Mouse (Mus musculus): Measurements from ENCODE around the gene Farsb. TPM values are rescaled to one million over a fixed set of nuclear protein-coding genes. Genes with fewer than 3 reads are reported as not detected.

The Farsb gene
- polyA plus RNA-seq, 1 experiment = 3.4 TPM

- Histone ChIP-seq H3K36me3 (replicated peaks; ENCODE audit: low read length) (peaks cover 8% of the 10 kb centered on the region), H3K9me3 (no peaks in the 10 kb centered on the region), H3K4me3 (replicated peaks) (no peak overlapping the region), H3K27me3 (replicated peaks) (no peaks in the 10 kb centered on the region), H3K4me1 (peaks cover 7% of the 10 kb centered on the region; the same call in 1 of the 2 replicates)
- TF ChIP-seq GATA1 (IDR thresholded peaks at IDR 0.05; ENCODE audit: borderline replicate concordance, low read length) (no peak), FLI1 (IDR thresholded peaks at IDR 0.05; ENCODE audit: low read length) (no peak)
Observed at GRCm38 (mm10) chr1:78409396-78409795, 79.3 kb downstream of the Farsb start.

GRCm38 (mm10) chr1:78401413-78401812 is 87.3 kb downstream of the Farsb start:
- Histone ChIP-seq H3K36me3 (replicated peaks; ENCODE audit: low read length) (no peaks in the 10 kb centered on the region), H3K27me3 (replicated peaks) (peaks cover 2% of the 10 kb centered on the region), H3K9me3 (0 out of 2 replicates have a peak, but pooled peaks cover 5% of the 10 kb centered on the region), H3K4me1 (0 out of 2 replicates have a peak, but pooled peaks cover 4% of the 10 kb centered on the region), H3K4me3 (replicated peaks) (no peak overlapping the region)
- TF ChIP-seq FLI1 (IDR thresholded peaks at IDR 0.05; ENCODE audit: low read length) (no peak), GATA1 (IDR thresholded peaks at IDR 0.05; ENCODE audit: borderline replicate concordance, low read length) (no peak)

- H3K27me3 ChIP-seq (replicated peaks) = peaks cover 2% of the 10 kb centered on the region
- H3K4me3 ChIP-seq (replicated peaks) = no peak overlapping the region
- 0 out of 2 replicates have a peak, but pooled peaks cover 4% of the 10 kb centered on the region for H3K4me1 ChIP-seq
- 0 out of 2 replicates have a peak, but pooled peaks cover 7% of the 10 kb centered on the region for H3K9me3 ChIP-seq
- TF ChIP-seq GATA1 (IDR thresholded peaks at IDR 0.05; ENCODE audit: borderline replicate concordance, low read length) = no peak
- no peak for TF ChIP-seq FLI1 (IDR thresholded peaks at IDR 0.05; ENCODE audit: low read length)
- no peaks in the 10 kb centered on the region for H3K36me3 ChIP-seq (replicated peaks; ENCODE audit: low read length)
Observed at GRCm38 (mm10) chr1:78399755-78400154, 88.9 kb downstream of the Farsb start.

- Histone ChIP-seq H3K4me1 (0 out of 2 replicates have a peak, but pooled peaks cover 4% of the 10 kb centered on the region), H3K36me3 (replicated peaks; ENCODE audit: low read length) (no peaks in the 10 kb centered on the region)
Observed at GRCm38 (mm10) chr1:78396320-78396913, 92.3 kb downstream of the Farsb start.

GRCm38 (mm10) chr1:78395737-78396136 is 93.0 kb downstream of the Farsb start:
- TF ChIP-seq GATA1 (IDR thresholded peaks at IDR 0.05; ENCODE audit: borderline replicate concordance, low read length) (no peak), FLI1 (IDR thresholded peaks at IDR 0.05; ENCODE audit: low read length) (no peak)
- Histone ChIP-seq H3K36me3 (replicated peaks; ENCODE audit: low read length) (no peaks in the 10 kb centered on the region), H3K4me3 (replicated peaks) (no peak overlapping the region), H3K27me3 (replicated peaks) (no peaks in the 10 kb centered on the region), H3K4me1 (0 out of 2 replicates have a peak, but pooled peaks cover 4% of the 10 kb centered on the region), H3K9me3 (0 out of 2 replicates have a peak, but pooled peaks cover 7% of the 10 kb centered on the region)

More at GRCm38 (mm10) chr1:78396320-78396913, 92.3 kb downstream of the Farsb start:
- no peak for TF ChIP-seq FLI1 (IDR thresholded peaks at IDR 0.05; ENCODE audit: low read length)
- no peak for TF ChIP-seq GATA1 (IDR thresholded peaks at IDR 0.05; ENCODE audit: borderline replicate concordance, low read length)
- H3K27me3 ChIP-seq (replicated peaks) = no peaks in the 10 kb centered on the region
- 0 out of 2 replicates have a peak, but pooled peaks cover 7% of the 10 kb centered on the region for H3K9me3 ChIP-seq
- H3K4me3 ChIP-seq (replicated peaks) = no peak overlapping the region

GRCm38 (mm10) chr1:78395191-78395735 is 93.4 kb downstream of the Farsb start:
- Histone ChIP-seq H3K4me1 (0 out of 2 replicates have a peak, but pooled peaks cover 4% of the 10 kb centered on the region), H3K4me3 (replicated peaks) (no peak overlapping the region), H3K9me3 (0 out of 2 replicates have a peak, but pooled peaks cover 8% of the 10 kb centered on the region), H3K27me3 (replicated peaks) (no peaks in the 10 kb centered on the region), H3K36me3 (replicated peaks; ENCODE audit: low read length) (no peaks in the 10 kb centered on the region)
- TF ChIP-seq FLI1 (IDR thresholded peaks at IDR 0.05; ENCODE audit: low read length) (no peak), GATA1 (IDR thresholded peaks at IDR 0.05; ENCODE audit: borderline replicate concordance, low read length) (no peak)

GRCm38 (mm10) chr1:78388848-78389247 is 99.8 kb downstream of the Farsb start:
- Histone ChIP-seq H3K4me3 (replicated peaks) (no peak overlapping the region), H3K4me1 (peaks cover 3% of the 10 kb centered on the region; the same call in 1 of the 2 replicates), H3K27me3 (replicated peaks) (no peaks in the 10 kb centered on the region), H3K36me3 (replicated peaks; ENCODE audit: low read length) (no peaks in the 10 kb centered on the region), H3K9me3 (peaks cover 12% of the 10 kb centered on the region)
- TF ChIP-seq FLI1 (IDR thresholded peaks at IDR 0.05; ENCODE audit: low read length) = no peak
- TF ChIP-seq GATA1 (IDR thresholded peaks at IDR 0.05; ENCODE audit: borderline replicate concordance, low read length) = no peak

GRCm38 (mm10) chr1:78387854-78388253 is 100.8 kb downstream of the Farsb start:
- no peak for TF ChIP-seq GATA1 (IDR thresholded peaks at IDR 0.05; ENCODE audit: borderline replicate concordance, low read length)
- TF ChIP-seq FLI1 (IDR thresholded peaks at IDR 0.05; ENCODE audit: low read length) = no peak
- no peaks in the 10 kb centered on the region for H3K27me3 ChIP-seq (replicated peaks)
- peaks cover 21% of the 10 kb centered on the region for H3K9me3 ChIP-seq
- H3K36me3 ChIP-seq (replicated peaks; ENCODE audit: low read length) = no peaks in the 10 kb centered on the region
- H3K4me1 ChIP-seq = peaks cover 3% of the 10 kb centered on the region; the same call in 1 of the 2 replicates
- H3K4me3 ChIP-seq (replicated peaks) = no peak overlapping the region

GRCm38 (mm10) chr1:78380950-78381349 is 107.7 kb downstream of the Farsb start:
- no peak for TF ChIP-seq GATA1 (IDR thresholded peaks at IDR 0.05; ENCODE audit: borderline replicate concordance, low read length)
- TF ChIP-seq FLI1 (IDR thresholded peaks at IDR 0.05; ENCODE audit: low read length) = no peak
- Histone ChIP-seq H3K36me3 (replicated peaks; ENCODE audit: low read length) (no peaks in the 10 kb centered on the region), H3K4me3 (replicated peaks) (no peak overlapping the region), H3K27me3 (replicated peaks) (peaks cover 2% of the 10 kb centered on the region), H3K4me1 (peaks cover 3% of the 10 kb centered on the region; the same call in 1 of the 2 replicates), H3K9me3 (peaks cover 18% of the 10 kb centered on the region)

GRCm38 (mm10) chr1:78375058-78375457 is 113.6 kb downstream of the Farsb start:
- Histone ChIP-seq H3K4me3 (replicated peaks) (no peak overlapping the region), H3K27me3 (replicated peaks) (peaks cover 5% of the 10 kb centered on the region), H3K9me3 (no peaks in the 10 kb centered on the region), H3K36me3 (replicated peaks; ENCODE audit: low read length) (no peaks in the 10 kb centered on the region), H3K4me1 (no peaks in the 10 kb centered on the region)
- TF ChIP-seq FLI1 (IDR thresholded peaks at IDR 0.05; ENCODE audit: low read length) (no peak), GATA1 (IDR thresholded peaks at IDR 0.05; ENCODE audit: borderline replicate concordance, low read length) (no peak)

All from megakaryocyte, embryonic 14.5 days (primary cell).